Comparison of ENCODE assay signal across 12 mouse cellular contexts in the genomic region with DNA sequence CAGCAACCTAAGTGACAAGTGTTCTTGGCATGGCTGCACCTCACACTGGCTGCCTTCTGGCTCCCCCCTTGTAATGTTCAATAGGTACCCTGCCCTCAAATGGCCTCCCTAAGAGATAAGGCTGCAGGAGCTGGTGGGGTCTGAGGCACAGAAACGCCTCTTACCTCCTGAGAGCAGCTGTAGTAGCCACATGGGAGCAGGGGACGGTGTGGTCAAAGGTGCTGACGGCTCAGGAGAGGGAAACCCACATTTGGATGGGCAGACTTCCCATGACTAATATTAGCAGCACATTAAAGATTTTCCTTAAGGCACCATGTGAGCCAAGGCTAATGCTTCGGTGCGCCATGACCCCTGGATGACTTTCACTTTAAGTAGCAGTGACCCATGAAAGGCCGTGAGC. TPM values are rescaled to one million over a fixed set of nuclear protein-coding genes. Genes with fewer than 3 reads are reported as not detected.
DNase-seq lines count a peak whose midpoint lies in the region; ATAC-seq and TF ChIP-seq lines count a peak whose summit lies in the region.
"Had no signal": no experiment of that assay in that cellular context is flagged by ENCODE, and none has a peak within 500 bp of the region (broad histone marks: within the 10 kb centered on the region; RNA-seq: fewer than 3 reads in every experiment).

No protein-coding gene starts in this region.

- WGBS in kidney, adult 2 months = 28% methylated on average over 6 of the region's 6 CpGs
- WGBS in embryonic facial prominence, embryonic 10.5 days = 20% methylated on average over 6 of the region's 6 CpGs
- WGBS in intestine, postnatal 0 days = 25% methylated on average over 6 of the region's 6 CpGs

- no peaks in the 10 kb centered on the region for H3K36me3 ChIP-seq in kidney, adult 2 months (ENCODE audit: control insufficient read depth, insufficient read depth, low read length)
- H3K36me3 ChIP-seq in embryonic facial prominence, embryonic 10.5 days (replicated peaks) = peaks cover 44% of the 10 kb centered on the region
- no peaks in the 10 kb centered on the region; the same call in 1 of the 2 replicates for H3K36me3 ChIP-seq in intestine, postnatal 0 days (ENCODE audit: control insufficient read depth, insufficient read depth)

- peaks cover 14% of the 10 kb centered on the region for H3K4me1 ChIP-seq in kidney, adult 2 months (ENCODE audit: control insufficient read depth, insufficient read depth, low read length)
- peaks cover 36% of the 10 kb centered on the region for H3K4me1 ChIP-seq in embryonic facial prominence, embryonic 10.5 days
- H3K4me1 ChIP-seq in intestine, postnatal 0 days (replicated peaks; ENCODE audit: control insufficient read depth, insufficient read depth, low read length) = peaks cover 14% of the 10 kb centered on the region

- no peak for TF ChIP-seq CTCF in kidney, adult 2 months (conservative IDR thresholded peaks at IDR 0.05; ENCODE audit: insufficient read depth, insufficient read length, low read depth, low read length)
- TF ChIP-seq CTCF in intestine, postnatal 0 days (IDR thresholded peaks at IDR 0.05; ENCODE audit: low read depth) = no peak

- no peak overlapping the region for H3K9ac ChIP-seq in intestine, postnatal 0 days (ENCODE audit: low read depth, low read length)

- peak; percentile 35 for DNase-seq in kidney, adult 2 months
- no peak for DNase-seq in kidney, postnatal 4 days
- DNase-seq in 3T3-L1 (ENCODE audit: low read depth, low spot score) = peak; percentile 28
- no peak for DNase-seq in embryonic facial prominence, embryonic 10.5 days (ENCODE audit: low spot score)
- no peak for DNase-seq in adrenal gland, adult 8-10 months
- no peak for DNase-seq in retina, postnatal 1 day
- DNase-seq: cerebellum, adult 8-10 months; gastrocnemius, postnatal 36 days; right cerebral cortex, postnatal 4 days had no signal

- no peaks in the 10 kb centered on the region for H3K27me3 ChIP-seq in kidney, adult 2 months (replicated peaks; ENCODE audit: control insufficient read depth, insufficient read depth, low read length)
- no peaks in the 10 kb centered on the region for H3K27me3 ChIP-seq in embryonic facial prominence, embryonic 10.5 days (replicated peaks; ENCODE audit: low read depth, poor library complexity, severe bottlenecking)
- H3K27me3 ChIP-seq in intestine, postnatal 0 days (replicated peaks; ENCODE audit: control insufficient read depth, insufficient read depth, low read length) = no peaks in the 10 kb centered on the region

- peak overlapping the region; percentile 51 for H3K4me2 ChIP-seq in intestine, postnatal 0 days (replicated peaks; ENCODE audit: low read depth)

- ATAC-seq in intestine, postnatal 0 days = no peak

- H3K27ac ChIP-seq in kidney, adult 2 months (ENCODE audit: insufficient read depth, low read depth, low read length) = no peak overlapping the region
- H3K27ac ChIP-seq in embryonic facial prominence, embryonic 10.5 days (replicated peaks) = peak overlapping the region; percentile 74
- peak overlapping the region; percentile 73 for H3K27ac ChIP-seq in intestine, postnatal 0 days (ENCODE audit: low read depth, low read length)
- H3K27ac ChIP-seq: macrophage had no signal

- no peak overlapping the region for H3K4me3 ChIP-seq in kidney, adult 2 months (ENCODE audit: insufficient read depth, low read depth, low read length)
- H3K4me3 ChIP-seq in embryonic facial prominence, embryonic 10.5 days = peak overlapping the region; percentile 27
- no peak overlapping the region for H3K4me3 ChIP-seq in intestine, postnatal 0 days (ENCODE audit: low read depth, low read length)

- no peaks in the 10 kb centered on the region for H3K9me3 ChIP-seq in embryonic facial prominence, embryonic 10.5 days
- no peaks in the 10 kb centered on the region for H3K9me3 ChIP-seq in intestine, postnatal 0 days (ENCODE audit: control insufficient read depth)

- no peak for TF ChIP-seq POLR2A in kidney, adult 2 months (IDR thresholded peaks at IDR 0.05; ENCODE audit: low read depth, low read length)

RNA-seq across cellular contexts. Expression of a gene that starts 17.3 kb away (rescaled TPM):
- polyA plus RNA-seq in kidney, adult 2 months (2012; rRNA removed) = 5.7 and 6.8 TPM in 2 replicates
- 23.0 and 24.1 TPM in 2 replicates for polyA plus RNA-seq in embryonic facial prominence, embryonic 10.5 days (2016; fragmentation: Nextera tagmentation; extraction: Ambion mirVana)
- polyA plus RNA-seq in intestine, postnatal 0 days (2015; fragmentation: Nextera tagmentation; extraction: Ambion mirVana) = 7.2 and 7.7 TPM in 2 replicates
- total RNA-seq in adrenal gland, adult 8-10 months (2022) = 10 to 100 TPM in 2 of 4 experiments, 1 to 10 TPM in 2; 6.9 to 11.1 (median 8.6) TPM

RNA-seq across cellular contexts. Expression of a gene that starts 22.9 kb away (rescaled TPM):
- polyA plus RNA-seq in kidney, adult 2 months (2012; rRNA removed) = 0.56 and 2.6 TPM in 2 replicates
- polyA plus RNA-seq in embryonic facial prominence, embryonic 10.5 days (2016; fragmentation: Nextera tagmentation; extraction: Ambion mirVana) = 0.30 and 0.51 TPM in 2 replicates
- 1.3 and 1.5 TPM in 2 replicates for polyA plus RNA-seq in intestine, postnatal 0 days (2015; fragmentation: Nextera tagmentation; extraction: Ambion mirVana)
- 1 to 10 TPM in 2 of 4 experiments, under 1 TPM in 2; 0.49 to 2.0 (median 0.94) TPM for total RNA-seq in adrenal gland, adult 8-10 months (2022)
- total RNA-seq: gastrocnemius, postnatal 36 days had no signal
- polyA plus RNA-seq: neural tube, embryonic 11.5 days had no signal

RNA-seq across cellular contexts. Expression of a gene that starts 24.5 kb away (rescaled TPM):
- polyA plus RNA-seq in kidney, adult 2 months (2012; rRNA removed) = 20.2 and 21.7 TPM in 2 replicates
- polyA plus RNA-seq in embryonic facial prominence, embryonic 10.5 days (2016; fragmentation: Nextera tagmentation; extraction: Ambion mirVana) = 16.3 and 16.8 TPM in 2 replicates
- 51.0 and 52.1 TPM in 2 replicates for polyA plus RNA-seq in intestine, postnatal 0 days (2015; fragmentation: Nextera tagmentation; extraction: Ambion mirVana)
- total RNA-seq in adrenal gland, adult 8-10 months (2022) = 10 to 100 TPM in 2 of 4 experiments, 1 to 10 TPM in 2; 6.5 to 13.8 (median 9.8) TPM

RNA-seq across cellular contexts. Expression of a gene that starts 43.4 kb away (rescaled TPM):
- 107 and 112 TPM in 2 replicates for polyA plus RNA-seq in kidney, adult 2 months (2012; rRNA removed)
- 180 and 184 TPM in 2 replicates for polyA plus RNA-seq in embryonic facial prominence, embryonic 10.5 days (2016; fragmentation: Nextera tagmentation; extraction: Ambion mirVana)
- 70.4 and 75.1 TPM in 2 replicates for polyA plus RNA-seq in intestine, postnatal 0 days (2015; fragmentation: Nextera tagmentation; extraction: Ambion mirVana)
- 10 to 100 TPM; 55.9 to 91.6 (median 71.1) TPM for total RNA-seq in adrenal gland, adult 8-10 months (2022)

Comparison
In these comparisons a context has a peak if more than half of its experiments do, and no peak if none do; other contexts are left out.
1. DNase-seq: peak in kidney, adult 2 months (single experiment) and 3T3-L1 (single experiment); none in kidney, postnatal 4 days (0 of 2), embryonic facial prominence, embryonic 10.5 days (single experiment), adrenal gland, adult 8-10 months (single experiment) and retina, postnatal 1 day (single experiment).